Mouse (Mus musculus) central nervous system, embryonic 11.5 days (tissue): ENCODE data around the gene Isca2. TPM values are rescaled to one million over a fixed set of nuclear protein-coding genes. Genes with fewer than 3 reads are reported as not detected.

Source experiments
- polyA plus RNA-seq: library from polyadenylated mRNA; depleted of rRNA; stranded (reverse); fragments of >200 nt; gene quantifications from 2 replicates; pipeline ENCODE4 v1.2.3, GENCODE M21; 2012; rRNA removed

Isca2 gene
- polyA plus RNA-seq = 84.7 and 103 TPM in 2 replicates

GRCm38 (mm10) chr12:84772726-84773441 lies at the start of gene Isca2, which contains the start of gene Npc2:
TSS of gene Isca2 (plus strand) at chr12:84773251.
TSS of gene Npc2 (minus strand) at chr12:84773152.

Other genes with a start within 250 kb of the Isca2 start
- gene Vsx2, start 203.5 kb upstream of the Isca2 start, polyA plus RNA-seq = 2.1 and 3.1 TPM in 2 replicates
- 18.9 and 22.3 TPM in 2 replicates for gene Abcd4, start 155.8 kb upstream of the Isca2 start, polyA plus RNA-seq
- gene Vrtn, start 132.2 kb upstream of the Isca2 start, polyA plus RNA-seq = not detected in 2 replicates
- 0.48 and 0.55 TPM in 2 replicates for gene Syndig1l, start 74.4 kb upstream of the Isca2 start, polyA plus RNA-seq
- gene Npc2, start 99 bp upstream of the Isca2 start, polyA plus RNA-seq = 68.1 and 84.8 TPM in 2 replicates
- 0.32 and 0.73 TPM in 2 replicates for gene Ltbp2, start 103.3 kb downstream of the Isca2 start, polyA plus RNA-seq
- gene Fcf1, start 197.6 kb downstream of the Isca2 start, polyA plus RNA-seq = 184 and 232 TPM in 2 replicates
- gene Arel1, start 197.6 kb downstream of the Isca2 start, polyA plus RNA-seq = 23.6 and 33.2 TPM in 2 replicates
- 58.6 and 94.2 TPM in 2 replicates for gene Ylpm1, start 223.1 kb downstream of the Isca2 start, polyA plus RNA-seq